Mouse (Mus musculus) left cerebral cortex, postnatal 25 days (tissue): ENCODE measurements around the gene Rgl2. TPM values are rescaled to one million over a fixed set of nuclear protein-coding genes. Genes with fewer than 3 reads are reported as not detected.
"Not testable (repeated sequence)": the region's sequence is repeated elsewhere in the genome, so short reads cannot be mapped to it uniquely, and the experiment has no call there.

Experiments
- DNase-seq, 2 experiments: peaks; one replicate each; pipeline ENCODE4 v3.0.0; 2022; ENCODE audit warnings: low spot score in 2 of 2, mixed read lengths in 1 of 2
- intact Hi-C: fragments of 180-260 bp; cut with DNase I; formaldehyde crosslinking; loops from one replicate; pipeline ENCODE4 v1.15.1; 2025
- total RNA-seq, 2 experiments: library from RNA; stranded (reverse); gene quantifications; 2 replicates each; pipeline ENCODE4 v1.2.3; 2021

Gene Rgl2
- total RNA-seq, 2 experiments from 2014 or later: 55.2 to 66.8 TPM

GRCm38 (mm10) chr17:33957493-33957892 lies 28.1 kb downstream of the Rgl2 start:
- intact Hi-C loops: loop anchor here (2.0 to 5.0 kb wide), 3 partner anchors 63 to 1390 kb away; no protein-coding TSS in a partner anchor
- DNase-seq: no peak

GRCm38 (mm10) chr17:33958451-33958850 lies 29.1 kb downstream of the Rgl2 start:
- no peak for DNase-seq
- intact Hi-C loops: loop anchor here (5.0 kb wide), 2 partner anchors 1334 to 1389 kb away; no protein-coding TSS in a partner anchor

GRCm38 (mm10) chr17:33959135-33959534 lies 29.8 kb downstream of the Rgl2 start:
- DNase-seq: no peak
- intact Hi-C loops: loop anchor here (5.0 kb wide), 2 partner anchors 1333 to 1388 kb away; no protein-coding TSS in a partner anchor

DNA sequence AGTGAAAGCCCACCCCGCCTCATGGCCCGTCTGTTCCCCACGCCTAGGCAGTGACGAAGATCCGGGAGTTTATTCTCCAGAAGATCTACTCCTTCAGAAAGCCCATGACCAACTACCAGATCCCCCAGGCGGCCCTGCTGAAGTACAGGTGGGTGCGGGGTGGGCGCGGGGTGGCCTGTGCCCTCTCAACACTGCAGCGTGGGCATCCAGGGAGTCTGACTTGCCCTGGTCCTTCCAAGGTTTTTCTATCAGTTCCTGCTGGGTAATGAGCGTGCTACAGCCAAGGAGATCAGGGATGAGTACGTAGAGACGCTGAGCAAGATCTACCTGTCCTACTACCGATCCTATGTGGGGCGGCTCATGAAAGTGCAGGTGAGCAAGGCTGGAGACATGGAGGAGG lies 30.6 kb downstream of the Rgl2 start:
- intact Hi-C loops: loop anchor here (1.0 to 5.0 kb wide), 3 partner anchors 1319 to 1387 kb away; no protein-coding TSS in a partner anchor
- DNase-seq: no peak

- intact Hi-C loops: no loop called here
- DNase-seq: no peak
These were observed 33.5 kb downstream of the Rgl2 start for GRCm38 (mm10) chr17:33962876-33963275.

- no peak for DNase-seq
- intact Hi-C loops: no loop called here
These were observed 35.9 kb downstream of the Rgl2 start for GRCm38 (mm10) chr17:33965082-33965845.

- DNase-seq: no peak
- intact Hi-C loops: loop anchor here (1.0 kb wide), 1 partner anchor 1336 kb away; no protein-coding TSS in a partner anchor
These were observed 36.7 kb downstream of the Rgl2 start for GRCm38 (mm10) chr17:33965846-33966550.

- peak; percentile 71 to 78 for DNase-seq
- intact Hi-C loops: loop anchor here (1.0 kb wide), 1 partner anchor 23 kb away; no protein-coding TSS in a partner anchor
These were observed 39.1 kb downstream of the Rgl2 start for GRCm38 (mm10) chr17:33968489-33968888.

DNA sequence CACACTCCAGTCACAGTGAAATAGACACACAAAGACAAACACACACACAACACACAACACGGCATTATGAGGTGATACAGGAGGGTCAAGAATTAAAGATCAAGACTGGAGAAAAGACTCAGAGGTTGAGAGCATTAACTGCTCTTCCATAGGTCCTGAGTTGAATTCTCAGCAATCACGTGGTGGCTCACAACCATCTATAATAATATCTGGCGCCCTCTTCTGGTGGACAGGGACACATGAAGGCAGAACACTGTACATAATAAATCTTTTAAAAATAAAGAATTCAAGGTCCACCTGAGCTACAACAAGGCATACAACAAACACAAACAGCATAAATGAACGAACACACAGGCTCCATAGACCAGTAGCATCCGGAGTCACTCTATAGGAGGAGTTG lies 39.6 kb downstream of the Rgl2 start:
- no peak for DNase-seq
- intact Hi-C loops: loop anchor here (1.0 kb wide), 1 partner anchor 22 kb away; no protein-coding TSS in a partner anchor

DNA sequence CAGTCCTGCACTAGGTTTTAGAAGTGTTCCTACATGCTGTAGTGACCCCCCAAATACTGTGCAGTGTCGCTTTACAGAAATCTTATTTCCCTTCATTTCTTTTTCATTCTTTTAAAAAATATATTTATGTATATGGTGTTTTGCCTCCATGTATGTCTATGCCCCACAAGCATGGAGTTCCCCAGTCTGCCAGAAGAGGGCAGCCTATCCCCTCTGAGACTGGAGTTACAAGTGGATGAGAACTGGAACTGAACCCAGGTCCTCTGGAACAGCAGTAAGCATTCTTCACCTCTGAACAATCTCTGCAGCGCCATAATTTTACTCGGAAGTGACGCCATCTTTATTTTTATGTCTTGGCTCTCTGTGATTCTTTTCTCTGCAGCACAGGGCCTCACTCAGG lies 40.1 kb downstream of the Rgl2 start:
- intact Hi-C loops: no loop called here
- no peak for DNase-seq

- no peak for DNase-seq
- intact Hi-C loops: loop anchor here (5.0 kb wide), 1 partner anchor 40 kb away; no protein-coding TSS in a partner anchor
These were observed 43.3 kb downstream of the Rgl2 start for GRCm38 (mm10) chr17:33972691-33973090.

GRCm38 (mm10) chr17:33973572-33973971 lies 44.2 kb downstream of the Rgl2 start:
- DNase-seq: no peak
- intact Hi-C loops: loop anchor here (5.0 kb wide), 1 partner anchor 39 kb away; no protein-coding TSS in a partner anchor

GRCm38 (mm10) chr17:33977861-33978557 lies 48.7 kb downstream of the Rgl2 start:
- DNase-seq: no peak
- intact Hi-C loops: no loop called here

- intact Hi-C loops: no loop called here
- DNase-seq: peak in 1 of 2 experiments; percentile 49
These were observed 49.3 kb downstream of the Rgl2 start for GRCm38 (mm10) chr17:33978631-33979031.

DNA sequence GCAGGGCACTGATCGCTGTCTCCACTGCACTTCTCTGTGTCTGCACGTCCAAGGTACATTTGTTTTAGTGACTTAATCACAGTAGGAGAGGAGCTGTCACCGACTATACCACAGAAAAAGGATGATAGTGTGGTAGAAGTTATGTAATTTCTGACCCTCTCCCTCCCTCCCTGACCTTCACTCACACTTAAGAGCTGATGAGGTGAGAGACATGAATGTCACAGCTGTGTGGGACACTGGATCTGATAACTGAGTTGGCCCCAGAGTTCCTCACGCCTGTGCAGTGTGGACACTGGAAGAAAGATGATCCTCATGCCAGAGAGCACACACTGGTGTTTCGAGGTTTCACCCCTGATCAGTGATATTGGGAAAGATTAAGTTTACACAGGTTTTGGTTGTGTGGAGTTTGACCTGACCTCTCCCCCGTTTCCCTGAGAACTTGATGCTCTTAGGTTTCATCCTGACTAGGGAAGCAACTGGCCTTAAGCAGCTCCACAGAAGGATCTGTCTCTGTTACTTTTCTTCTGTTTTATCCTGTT lies 50.2 kb downstream of the Rgl2 start:
- DNase-seq: no peak
- intact Hi-C loops: no loop called here

DNA sequence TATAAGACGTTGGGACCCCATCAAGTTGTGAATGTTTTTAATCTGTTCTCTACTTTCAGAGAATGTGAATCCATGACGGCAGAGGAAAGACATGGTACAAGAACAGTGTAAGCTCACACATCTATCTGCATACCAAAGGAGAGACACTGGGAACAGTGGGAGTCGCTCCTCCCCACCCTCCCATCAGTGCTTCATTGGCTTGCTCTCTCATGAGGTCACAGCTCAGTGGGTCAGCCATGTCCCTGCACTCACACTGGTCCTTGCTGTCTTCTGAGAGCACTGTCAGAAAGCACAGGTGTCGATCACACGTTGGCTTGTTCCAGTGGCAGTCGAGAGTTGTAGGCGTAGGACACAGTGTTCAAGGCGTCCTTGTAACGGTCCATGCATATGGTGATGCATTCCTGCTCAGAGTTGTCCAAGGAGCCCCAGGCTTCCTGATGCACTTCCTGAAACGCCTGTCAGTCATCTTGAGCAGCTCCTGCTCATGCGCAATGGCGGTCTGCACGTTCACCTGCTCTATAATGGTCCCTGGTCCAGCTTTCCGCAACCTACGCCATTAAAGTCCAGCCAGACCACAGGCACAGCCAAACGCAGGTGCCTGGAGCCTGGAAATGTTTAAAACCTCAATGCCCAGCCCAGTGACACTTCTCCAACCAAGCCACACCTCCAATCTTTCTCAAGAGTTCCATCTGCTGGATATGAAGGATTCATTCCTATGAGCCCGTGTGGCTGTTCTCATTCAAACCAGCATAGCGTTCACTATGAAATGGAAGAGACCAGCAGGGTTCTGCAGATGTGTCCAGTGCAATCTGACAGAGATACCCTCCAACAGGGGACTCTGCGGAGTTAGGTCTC lies 51.1 kb downstream of the Rgl2 start:
- intact Hi-C loops: no loop called here
- DNase-seq: no peak

- peak; percentile 86 to 95 for DNase-seq
- intact Hi-C loops: not testable (repeated sequence)
These were observed 52.0 kb downstream of the Rgl2 start for GRCm38 (mm10) chr17:33981192-33981909.

GRCm38 (mm10) chr17:33982136-33982535 lies 52.8 kb downstream of the Rgl2 start:
- DNase-seq: peak in 1 of 2 experiments; percentile 47
- intact Hi-C loops: not testable (repeated sequence)
